Comparison of ENCODE assay signal across 19 mouse cellular contexts in genomic region chr13:101702096-101702775, GRCm38 (mm10).
DNase-seq lines count a peak whose midpoint lies in the region; ATAC-seq and TF ChIP-seq lines count a peak whose summit lies in the region.
"Had no signal": no experiment of that assay in that cellular context is flagged by ENCODE, and none has a peak within 500 bp of the region (broad histone marks: within the 10 kb centered on the region; RNA-seq: fewer than 3 reads in every experiment).

No protein-coding gene starts in this region.

- no peaks in the 10 kb centered on the region for H3K9me3 ChIP-seq in midbrain, embryonic 11.5 days (ENCODE audit: control insufficient read depth, low read length)
- H3K9me3 ChIP-seq in midbrain, postnatal 0 days (ENCODE audit: low read length), result no peaks in the 10 kb centered on the region
- no peaks in the 10 kb centered on the region for H3K9me3 ChIP-seq in kidney, embryonic 15.5 days (replicated peaks)
- H3K9me3 ChIP-seq in kidney, embryonic 14.5 days (ENCODE audit: control insufficient read depth, low read length), result no peaks in the 10 kb centered on the region
- H3K9me3 ChIP-seq in lung, postnatal 0 days (ENCODE audit: low read length), result no peaks in the 10 kb centered on the region
- H3K9me3 ChIP-seq: forebrain, embryonic 15.5 days; heart, embryonic 10.5 days; limb, embryonic 15.5 days; neural tube, embryonic 15.5 days had no signal

- peak; percentile 33 for DNase-seq in midbrain, embryonic 11.5 days (ENCODE audit: low spot score, missing footprints)
- no peak for DNase-seq in midbrain, postnatal 0 days (ENCODE audit: low spot score)
- DNase-seq in thymus, postnatal 4 days, result peak; percentile 71
- DNase-seq in lung, postnatal 0 days (ENCODE audit: low spot score), result no peak
- DNase-seq: adrenal gland, postnatal 25 days; cerebellum, adult 9-11 months; gastrocnemius, postnatal 14 days; heart, postnatal 4 days; kidney, postnatal 14 days; layer of hippocampus, adult 9-11 months; retina, postnatal 1 day had no signal

- H3K4me3 ChIP-seq in midbrain, embryonic 11.5 days (ENCODE audit: low read depth, low read length), result no peak overlapping the region
- H3K4me3 ChIP-seq in midbrain, postnatal 0 days (ENCODE audit: low read depth, low read length), result no peak overlapping the region
- no peak overlapping the region for H3K4me3 ChIP-seq in bone marrow, adult 2 months (replicated peaks; ENCODE audit: control insufficient read depth, low read depth, low read length)
- H3K4me3 ChIP-seq in kidney, embryonic 15.5 days (replicated peaks), result no peak overlapping the region
- H3K4me3 ChIP-seq in kidney, embryonic 14.5 days (ENCODE audit: low read length), result no peak overlapping the region
- H3K4me3 ChIP-seq in lung, postnatal 0 days (ENCODE audit: low read depth, low read length), result no peak overlapping the region
- H3K4me3 ChIP-seq: forebrain, embryonic 15.5 days; heart, embryonic 10.5 days; limb, embryonic 15.5 days; neural tube, embryonic 15.5 days had no signal

- H3K27ac ChIP-seq in midbrain, embryonic 11.5 days (ENCODE audit: low read depth, low read length), result no peak overlapping the region
- no peak overlapping the region for H3K27ac ChIP-seq in midbrain, postnatal 0 days (ENCODE audit: low read depth, low read length)
- H3K27ac ChIP-seq in bone marrow, adult 2 months (ENCODE audit: control insufficient read depth, insufficient read depth, low read depth, low read length, poor library complexity), result 0 out of 2 replicates have a peak overlapping the region, but pooled peaks have one; percentile 4
- no peak overlapping the region for H3K27ac ChIP-seq in kidney, embryonic 15.5 days
- H3K27ac ChIP-seq in kidney, embryonic 14.5 days (ENCODE audit: low read depth, low read length), result no peak overlapping the region
- H3K27ac ChIP-seq in lung, postnatal 0 days (ENCODE audit: low read length), result no peak overlapping the region
- H3K27ac ChIP-seq: forebrain, embryonic 15.5 days; heart, embryonic 10.5 days; limb, embryonic 15.5 days; neural tube, embryonic 15.5 days had no signal

- TF ChIP-seq EP300 in lung, postnatal 0 days (IDR thresholded peaks at IDR 0.05), result no peak

- H3K4me2 ChIP-seq in midbrain, embryonic 11.5 days, result no peak overlapping the region
- H3K4me2 ChIP-seq in midbrain, postnatal 0 days (ENCODE audit: low read depth, low read length, poor library complexity, severe bottlenecking), result no peak overlapping the region
- H3K4me2 ChIP-seq in kidney, embryonic 15.5 days, result no peak overlapping the region
- no peak overlapping the region for H3K4me2 ChIP-seq in kidney, embryonic 14.5 days (replicated peaks; ENCODE audit: low read depth, low read length)
- no peak overlapping the region for H3K4me2 ChIP-seq in lung, postnatal 0 days (replicated peaks; ENCODE audit: low read depth, low read length)
- H3K4me2 ChIP-seq: forebrain, embryonic 15.5 days; limb, embryonic 15.5 days; neural tube, embryonic 15.5 days had no signal

- H3K9ac ChIP-seq in midbrain, embryonic 11.5 days (ENCODE audit: low read length), result no peak overlapping the region
- no peak overlapping the region for H3K9ac ChIP-seq in midbrain, postnatal 0 days (replicated peaks; ENCODE audit: low read length, poor library complexity, severe bottlenecking)
- no peak overlapping the region for H3K9ac ChIP-seq in kidney, embryonic 15.5 days
- no peak overlapping the region for H3K9ac ChIP-seq in kidney, embryonic 14.5 days (ENCODE audit: low read depth, low read length)
- no peak overlapping the region for H3K9ac ChIP-seq in lung, postnatal 0 days (replicated peaks; ENCODE audit: low read depth)
- H3K9ac ChIP-seq: forebrain, embryonic 15.5 days; limb, embryonic 15.5 days; neural tube, embryonic 15.5 days had no signal

- H3K27me3 ChIP-seq in midbrain, embryonic 11.5 days (ENCODE audit: control insufficient read depth, insufficient read depth, low read length), result no peaks in the 10 kb centered on the region
- no peaks in the 10 kb centered on the region for H3K27me3 ChIP-seq in midbrain, postnatal 0 days (ENCODE audit: insufficient read depth, low read length)
- H3K27me3 ChIP-seq in kidney, embryonic 15.5 days, result no peaks in the 10 kb centered on the region
- no peaks in the 10 kb centered on the region for H3K27me3 ChIP-seq in kidney, embryonic 14.5 days (ENCODE audit: control insufficient read depth, insufficient read depth, low read length)
- H3K27me3 ChIP-seq in lung, postnatal 0 days (replicated peaks; ENCODE audit: insufficient read depth, low read length), result no peaks in the 10 kb centered on the region
- H3K27me3 ChIP-seq: forebrain, embryonic 15.5 days; limb, embryonic 15.5 days; neural tube, embryonic 15.5 days had no signal

- no peak for TF ChIP-seq POLR2A in bone marrow, adult 2 months (IDR thresholded peaks at IDR 0.05; ENCODE audit: borderline replicate concordance, control insufficient read depth, low read depth, low read length)

- peaks cover 8% of the 10 kb centered on the region for H3K4me1 ChIP-seq in midbrain, embryonic 11.5 days (ENCODE audit: control insufficient read depth, insufficient read depth, low read length)
- 0 out of 2 replicates have a peak, but pooled peaks cover 3% of the 10 kb centered on the region for H3K4me1 ChIP-seq in midbrain, postnatal 0 days (ENCODE audit: insufficient read depth, low read length)
- H3K4me1 ChIP-seq in bone marrow, adult 2 months (ENCODE audit: control insufficient read depth, insufficient read depth, low read length), result no peaks in the 10 kb centered on the region
- H3K4me1 ChIP-seq in kidney, embryonic 15.5 days, result peaks cover 18% of the 10 kb centered on the region
- 0 out of 2 replicates have a peak, but pooled peaks cover 5% of the 10 kb centered on the region for H3K4me1 ChIP-seq in kidney, embryonic 14.5 days (ENCODE audit: control insufficient read depth, insufficient read depth, low read length)
- H3K4me1 ChIP-seq in lung, postnatal 0 days (ENCODE audit: insufficient read depth, low read depth, low read length), result no peaks in the 10 kb centered on the region
- H3K4me1 ChIP-seq: forebrain, embryonic 15.5 days; heart, embryonic 10.5 days had no signal

- H3K36me3 ChIP-seq in midbrain, embryonic 11.5 days (ENCODE audit: control insufficient read depth, insufficient read depth, low read length), result no peaks in the 10 kb centered on the region; the same call in 1 of the 2 replicates
- H3K36me3 ChIP-seq in midbrain, postnatal 0 days (ENCODE audit: insufficient read depth, low read length), result peaks cover 8% of the 10 kb centered on the region
- peaks cover 48% of the 10 kb centered on the region for H3K36me3 ChIP-seq in kidney, embryonic 15.5 days
- H3K36me3 ChIP-seq in kidney, embryonic 14.5 days (ENCODE audit: control insufficient read depth, insufficient read depth, low read length), result peaks cover 26% of the 10 kb centered on the region; the same call in 1 of the 2 replicates
- peaks cover 31% of the 10 kb centered on the region for H3K36me3 ChIP-seq in lung, postnatal 0 days (ENCODE audit: insufficient read depth, low read length)

- ATAC-seq in midbrain, embryonic 11.5 days (ENCODE audit: low FRiP score), result no peak
- no peak for ATAC-seq in midbrain, postnatal 0 days (ENCODE audit: low FRiP score)
- ATAC-seq in neutrophil, adult 5-6 weeks (ENCODE audit: extremely low read depth, insufficient number of reproducible peaks, low FRiP score, poor library complexity, severe bottlenecking), result peak; percentile 40
- ATAC-seq in kidney, embryonic 15.5 days (replicated peaks; ENCODE audit: low FRiP score), result no peak
- ATAC-seq in kidney, embryonic 14.5 days (ENCODE audit: low FRiP score, low TSS enrichment), result no peak
- no peak for ATAC-seq in lung, postnatal 0 days
- ATAC-seq: forebrain, embryonic 15.5 days had no signal

- TF ChIP-seq CTCF in midbrain, postnatal 0 days (IDR thresholded peaks at IDR 0.05), result no peak
- no peak for TF ChIP-seq CTCF in bone marrow, adult 2 months (IDR thresholded peaks at IDR 0.05; ENCODE audit: control insufficient read depth, insufficient read depth, low read length)
- TF ChIP-seq CTCF in lung, postnatal 0 days (IDR thresholded peaks at IDR 0.05), result no peak

- 93% methylated on average over 14 of the region's 14 CpGs for WGBS in midbrain, embryonic 11.5 days
- WGBS in midbrain, postnatal 0 days, result 92% methylated on average over 14 of the region's 14 CpGs
- 61% methylated on average over 14 of the region's 14 CpGs for WGBS in bone marrow, adult 2 months
- 68% methylated on average over 14 of the region's 14 CpGs for WGBS in kidney, embryonic 15.5 days
- 67% methylated on average over 14 of the region's 14 CpGs for WGBS in kidney, embryonic 14.5 days
- 80% methylated on average over 14 of the region's 14 CpGs for WGBS in lung, postnatal 0 days

Comparison
In these comparisons a context has a peak if more than half of its experiments do, and no peak if none do; other contexts are left out.
1. DNase-seq: peak in midbrain, embryonic 11.5 days (single experiment) and thymus, postnatal 4 days (single experiment); none in midbrain, postnatal 0 days (single experiment) and lung, postnatal 0 days (single experiment).